Mouse (Mus musculus): Measurements from ENCODE around the gene Sorbs1.

GRCm38 (mm10) chr19:40350835-40351234 is 162.7 kb downstream of the Sorbs1 start:
- no peak for TF ChIP-seq CTCF (IDR thresholded peaks at IDR 0.05; ENCODE audit: borderline replicate concordance, insufficient read depth, low read depth, low read length)
- TF ChIP-seq POLR2A (IDR thresholded peaks at IDR 0.05; ENCODE audit: borderline replicate concordance, insufficient read depth, low read length) = no peak

All from cerebellum, adult 2 months (tissue).